Mouse (Mus musculus) heart, postnatal 0 days (tissue): ENCODE measurements around the gene Dpp10.

ENCODE experiments used
- CTCF ChIP-seq: IDR thresholded peaks from 2 replicates; pipeline ENCODE4 v1.5.1; 2016; ENCODE audit warnings: antibody characterized with exemption, control low read depth, low read depth
- EP300 ChIP-seq: IDR thresholded peaks from 2 replicates; pipeline ENCODE4 v1.6.1; 2016; ENCODE audit warnings: antibody characterized with exemption, low read depth

- TF ChIP-seq CTCF, result no peak
- TF ChIP-seq EP300, result no peak
Measured at GRCm38 (mm10) chr1:123801206-123801605, 244.2 kb downstream of the Dpp10 start.
